Mouse (Mus musculus): ENCODE data around the gene Psme4.

Gene Psme4

GRCm38 (mm10) chr11:30786230-30786983 is 14.9 kb downstream of the Psme4 start:
- DNase-seq (ENCODE audit: low spot score), result no peak

- no peak for DNase-seq (ENCODE audit: low spot score)
Measured at GRCm38 (mm10) chr11:30792680-30793079, 21.2 kb downstream of the Psme4 start.

GRCm38 (mm10) chr11:30793753-30794152 is 22.2 kb downstream of the Psme4 start:
- no peak for DNase-seq (ENCODE audit: low spot score)

GRCm38 (mm10) chr11:30797236-30797635 is 25.7 kb downstream of the Psme4 start:
- DNase-seq (ENCODE audit: low spot score), result no peak

- no peak for DNase-seq (ENCODE audit: low spot score)
Measured at GRCm38 (mm10) chr11:30799496-30799895, 28.0 kb downstream of the Psme4 start.

GRCm38 (mm10) chr11:30800091-30800490 is 28.6 kb downstream of the Psme4 start:
- DNase-seq (ENCODE audit: low spot score), result no peak

GRCm38 (mm10) chr11:30802421-30802820 is 30.9 kb downstream of the Psme4 start:
- DNase-seq (ENCODE audit: low spot score), result no peak

GRCm38 (mm10) chr11:30821116-30821515 is 49.6 kb downstream of the Psme4 start:
- no peak for DNase-seq (ENCODE audit: low spot score)

- DNase-seq (ENCODE audit: low spot score), result no peak
Measured at GRCm38 (mm10) chr11:30838793-30839192, 67.3 kb downstream of the Psme4 start.

- DNase-seq (ENCODE audit: low spot score), result no peak
Measured at GRCm38 (mm10) chr11:30844355-30844754, 72.8 kb downstream of the Psme4 start.

- no peak for DNase-seq (ENCODE audit: low spot score)
Measured at GRCm38 (mm10) chr11:30872425-30872824, 100.9 kb downstream of the Psme4 start.

- peak; percentile 17 for DNase-seq (ENCODE audit: low spot score)
Measured at GRCm38 (mm10) chr11:30885171-30885871, 113.8 kb downstream of the Psme4 start, which contains the start of the genes Gpr75 and Asb3. Gene Gpr75, plus strand, starts transcription at chr11:30885358. Gene Asb3, plus strand, starts transcription at chr11:30885416.

- no peak for DNase-seq (ENCODE audit: low spot score)
Measured at GRCm38 (mm10) chr11:30888153-30888552, 116.6 kb downstream of the Psme4 start.

- DNase-seq (ENCODE audit: low spot score), result no peak
Measured at GRCm38 (mm10) chr11:30896201-30896600, 124.7 kb downstream of the Psme4 start.

GRCm38 (mm10) chr11:30899312-30899711 is 127.8 kb downstream of the Psme4 start:
- no peak for DNase-seq (ENCODE audit: low spot score)

- no peak for DNase-seq (ENCODE audit: low spot score)
Measured at GRCm38 (mm10) chr11:30912311-30912710, 140.8 kb downstream of the Psme4 start.

- DNase-seq (ENCODE audit: low spot score), result no peak
Measured at GRCm38 (mm10) chr11:30920641-30921040, 149.1 kb downstream of the Psme4 start.

- DNase-seq (ENCODE audit: low spot score), result no peak
Measured at GRCm38 (mm10) chr11:30923283-30923682, 151.8 kb downstream of the Psme4 start.

- DNase-seq (ENCODE audit: low spot score), result no peak
Measured at GRCm38 (mm10) chr11:30928079-30928478, 156.6 kb downstream of the Psme4 start.

- no peak for DNase-seq (ENCODE audit: low spot score)
Measured at GRCm38 (mm10) chr11:30928498-30928897, 157.0 kb downstream of the Psme4 start.

Data from ovary, postnatal 10 days (tissue).